Mouse (Mus musculus) stomach, embryonic 14.5 days (tissue): Measurements from ENCODE around the gene Lfng. TPM values are rescaled to one million over a fixed set of nuclear protein-coding genes. Genes with fewer than 3 reads are reported as not detected.

Experiments
- ATAC-seq: fragments of 200-750 bp; cut with Nextera tagmentation; 2 replicates; pipeline ENCODE4 v1.8.0; 2017; ENCODE audit warnings: low read depth, moderate TSS enrichment; ENCODE audit not compliant: insufficient number of reproducible peaks, insufficient read depth, low FRiP score
- H3K27ac ChIP-seq: fragments of 300-500 bp; sonication (generic); 2 replicates; pipeline ENCODE4 v1.5.1; 2014; ENCODE audit warnings: mild to moderate bottlenecking, low read length, moderate library complexity, mixed read lengths
- H3K27me3 ChIP-seq: fragments of 300-500 bp; sonication (generic); 2 replicates; pipeline ENCODE4 v1.6.1; 2014; ENCODE audit warnings: low read length, control low read depth, mixed read lengths; ENCODE audit not compliant: control insufficient read depth, insufficient read depth
- H3K36me3 ChIP-seq: fragments of 300-500 bp; sonication (generic); 2 replicates; pipeline ENCODE4 v1.6.1; 2014; ENCODE audit warnings: mild to moderate bottlenecking, control low read depth, low read length, moderate library complexity, mixed read lengths; ENCODE audit not compliant: control insufficient read depth, insufficient read depth
- H3K4me1 ChIP-seq: fragments of 300-500 bp; sonication (generic); 2 replicates; pipeline ENCODE4 v1.6.1; 2014; ENCODE audit warnings: low read length, control low read depth, mixed read lengths; ENCODE audit not compliant: control insufficient read depth, insufficient read depth
- H3K4me2 ChIP-seq: fragments of 300-500 bp; sonication (generic); replicated peaks from 2 replicates; pipeline ENCODE4 v1.6.1; 2014; ENCODE audit warnings: low read depth, low read length, control low read depth
- H3K4me3 ChIP-seq: fragments of 300-500 bp; sonication (generic); 2 replicates; pipeline ENCODE4 v1.5.1; 2014; ENCODE audit warnings: low read depth, low read length, control low read depth
- H3K9ac ChIP-seq: fragments of 300-500 bp; sonication (generic); replicated peaks from 2 replicates; pipeline ENCODE4 v1.6.1; 2014; ENCODE audit warnings: low read depth, mild to moderate bottlenecking, control low read depth, low read length, moderate library complexity, mixed read lengths
- H3K9me3 ChIP-seq: fragments of 300-500 bp; sonication (generic); 2 replicates; pipeline ENCODE4 v1.6.1; 2016; ENCODE audit warnings: low read depth, low read length, control low read depth; ENCODE audit not compliant: control insufficient read depth
- WGBS: fragments of 180-500 bp; shearing (Covaris S2); extraction: QIAGEN DNeasy Blood & Tissue Kit; methylation state at CpG from one replicate; pipeline ENCODE4 v1.1.7; 2014; 5-methylcytosine and 5-hydroxymethylcytosine counted together
- polyA plus RNA-seq: library from polyadenylated mRNA; unstranded; fragments of >200 nt; fragmentation: Nextera tagmentation; extraction: Ambion mirVana; gene quantifications from 2 replicates; pipeline ENCODE4 v1.2.1, GENCODE M21; 2014

Lfng gene
- polyA plus RNA-seq, 1 experiment from 2014 or later: 22.4 TPM

GRCm38 (mm10) chr5:140642076-140642475 is 35.0 kb downstream of the Lfng start:
- ATAC-seq: no peak
- Histone ChIP-seq H3K9ac (no peak overlapping the region), H3K27ac (0 out of 2 replicates have a peak overlapping the region, but pooled peaks have one; percentile 45), H3K4me2 (no peak overlapping the region), H3K4me1 (peaks cover 37% of the 10 kb centered on the region), H3K36me3 (peaks cover 28% of the 10 kb centered on the region; the same call in 1 of the 2 replicates), H3K9me3 (no peaks in the 10 kb centered on the region), H3K4me3 (no peak overlapping the region), H3K27me3 (no peaks in the 10 kb centered on the region)
- 62% methylated on average over 3 of the region's 3 CpGs for WGBS

GRCm38 (mm10) chr5:140644263-140644662 is 37.1 kb downstream of the Lfng start:
- Histone ChIP-seq H3K4me3 (no peak overlapping the region), H3K27ac (no peak overlapping the region), H3K36me3 (peaks cover 18% of the 10 kb centered on the region; the same call in 1 of the 2 replicates), H3K4me1 (peaks cover 40% of the 10 kb centered on the region), H3K4me2 (no peak overlapping the region), H3K27me3 (no peaks in the 10 kb centered on the region), H3K9me3 (no peaks in the 10 kb centered on the region), H3K9ac (no peak overlapping the region)
- ATAC-seq: no peak
- WGBS: 90% methylated on average over 6 of the region's 6 CpGs

GRCm38 (mm10) chr5:140644702-140645201 is 37.6 kb downstream of the Lfng start:
- Histone ChIP-seq H3K27me3 (no peaks in the 10 kb centered on the region), H3K4me2 (no peak overlapping the region), H3K9me3 (no peaks in the 10 kb centered on the region), H3K9ac (no peak overlapping the region), H3K4me1 (peaks cover 44% of the 10 kb centered on the region), H3K4me3 (no peak overlapping the region), H3K36me3 (peaks cover 16% of the 10 kb centered on the region; the same call in 1 of the 2 replicates), H3K27ac (0 out of 2 replicates have a peak overlapping the region, but pooled peaks have one; percentile 7)
- ATAC-seq: no peak
- WGBS: 65% methylated on average over 13 of the region's 15 CpGs

- no peaks in the 10 kb centered on the region for H3K27me3 ChIP-seq
- H3K36me3 ChIP-seq: peaks cover 11% of the 10 kb centered on the region; the same call in 1 of the 2 replicates
- no peak for ATAC-seq
- peaks cover 44% of the 10 kb centered on the region for H3K4me1 ChIP-seq
- WGBS: 89% methylated on average over 4 of the region's 4 CpGs
- H3K4me2 ChIP-seq: no peak overlapping the region
- H3K27ac ChIP-seq: no peak overlapping the region
- no peak overlapping the region for H3K4me3 ChIP-seq
- H3K9ac ChIP-seq: no peak overlapping the region
- no peaks in the 10 kb centered on the region for H3K9me3 ChIP-seq
Observed at GRCm38 (mm10) chr5:140645454-140645853, 38.3 kb downstream of the Lfng start.

- H3K4me1 ChIP-seq: peaks cover 42% of the 10 kb centered on the region
- H3K4me2 ChIP-seq: peak overlapping the region; percentile 71; the same call in 1 of the 2 replicates
- no peaks in the 10 kb centered on the region for H3K27me3 ChIP-seq
- ATAC-seq: no peak
- peaks cover 11% of the 10 kb centered on the region; the same call in 1 of the 2 replicates for H3K36me3 ChIP-seq
- whole genome bisulfite sequencing: 87% methylated on average over 6 of the region's 6 CpGs
- no peak overlapping the region for H3K9ac ChIP-seq
- no peak overlapping the region for H3K27ac ChIP-seq
- no peaks in the 10 kb centered on the region for H3K9me3 ChIP-seq
- H3K4me3 ChIP-seq: no peak overlapping the region
Observed at GRCm38 (mm10) chr5:140646171-140646570, 39.1 kb downstream of the Lfng start.

- 53% methylated on average over 13 of the region's 13 CpGs for WGBS
Observed at GRCm38 (mm10) chr5:140647031-140647760, 40.1 kb downstream of the Lfng start.

GRCm38 (mm10) chr5:140647821-140648518 is 40.9 kb downstream of the Lfng start:
- H3K27ac ChIP-seq: peak overlapping the region; percentile 87
- H3K4me2 ChIP-seq: peak overlapping the region; percentile 71
- H3K4me3 ChIP-seq: peak overlapping the region; percentile 99
- no peaks in the 10 kb centered on the region for H3K9me3 ChIP-seq
- peak overlapping the region; percentile 97 for H3K9ac ChIP-seq
- H3K4me1 ChIP-seq: peaks cover 33% of the 10 kb centered on the region
- H3K27me3 ChIP-seq: no peaks in the 10 kb centered on the region
- 2% methylated on average over 13 of the region's 13 CpGs for WGBS
- H3K36me3 ChIP-seq: peaks cover 11% of the 10 kb centered on the region; the same call in 1 of the 2 replicates
- 0 out of 2 replicates have a peak, but pooled peaks have one; percentile 1 for ATAC-seq

More at GRCm38 (mm10) chr5:140647031-140647760, 40.1 kb downstream of the Lfng start:
- H3K27ac ChIP-seq: no peak overlapping the region
- H3K27me3 ChIP-seq: no peaks in the 10 kb centered on the region
- H3K9me3 ChIP-seq: no peaks in the 10 kb centered on the region
- peak overlapping the region; percentile 99 for H3K4me3 ChIP-seq
- peak overlapping the region; percentile 97 for H3K9ac ChIP-seq
- H3K36me3 ChIP-seq: peaks cover 11% of the 10 kb centered on the region; the same call in 1 of the 2 replicates
- peaks cover 34% of the 10 kb centered on the region for H3K4me1 ChIP-seq
- no peak for ATAC-seq
- H3K4me2 ChIP-seq: peak overlapping the region; percentile 71

GRCm38 (mm10) chr5:140648519-140649100 is 41.5 kb downstream of the Lfng start, which contains the start of gene Ttyh3:
Gene Ttyh3 (minus strand): TSS chr5:140649031.
- H3K9ac ChIP-seq: peak within 1 kb of the TSS; percentile 97
- H3K4me1 ChIP-seq: peaks cover 33% of the 10 kb centered on the region
- 0% methylated on average over 56 of the region's 62 CpGs for WGBS
- H3K9me3 ChIP-seq: no peaks in the 10 kb centered on the region
- H3K4me2 ChIP-seq: peak within 1 kb of the TSS; percentile 71
- H3K27ac ChIP-seq: peak within 1 kb of the TSS; percentile 87
- peaks cover 11% of the 10 kb centered on the region; the same call in 1 of the 2 replicates for H3K36me3 ChIP-seq
- H3K27me3 ChIP-seq: no peaks in the 10 kb centered on the region
- 0 out of 2 replicates have a peak, but pooled peaks have one; percentile 8 for ATAC-seq
- H3K4me3 ChIP-seq: peak within 1 kb of the TSS; percentile 99
